Mouse (Mus musculus) bone marrow macrophage, adult 2 months (primary cell): ENCODE measurements around the gene Tmem95. TPM values are rescaled to one million over a fixed set of nuclear protein-coding genes. Genes with fewer than 3 reads are reported as not detected.

ENCODE experiments used
- H3K27ac ChIP-seq: 2 replicates; pipeline ENCODE4 v1.5.1; 2012; ENCODE audit warnings: low read depth, low read length; ENCODE audit not compliant: insufficient read depth
- H3K4me1 ChIP-seq: 2 replicates; pipeline ENCODE4 v1.6.1; 2012; ENCODE audit warnings: low read length; ENCODE audit not compliant: control insufficient read depth, insufficient read depth
- H3K4me3 ChIP-seq: 2 replicates; pipeline ENCODE4 v1.5.1; 2012; ENCODE audit warnings: mild to moderate bottlenecking, low read length, moderate library complexity; ENCODE audit not compliant: insufficient read depth
- CTCF ChIP-seq: IDR thresholded peaks from 2 replicates; pipeline ENCODE4 v1.5.1; 2012; ENCODE audit warnings: low read depth, mild to moderate bottlenecking, low read length, moderate library complexity
- POLR2A ChIP-seq: IDR thresholded peaks from 2 replicates; pipeline ENCODE4 v1.6.1; 2012; ENCODE audit warnings: mild to moderate bottlenecking, low read depth, low read length, borderline replicate concordance
- polyA plus RNA-seq: library from polyadenylated mRNA; stranded (reverse); fragments of >200 nt; gene quantifications from 2 replicates; pipeline ENCODE4 v1.2.4, GENCODE M21; 2012; ENCODE audit not compliant: missing spikeins, insufficient read depth, insufficient read length

Tmem95 gene
- polyA plus RNA-seq, 1 experiment: not detected

GRCm38 (mm10) chr11:69899870-69900269, 22.1 kb upstream of the Tmem95 start:
- no peak for TF ChIP-seq CTCF
- TF ChIP-seq POLR2A: no peak
- Histone ChIP-seq H3K4me3 (no peak overlapping the region), H3K4me1 (peaks cover 4% of the 10 kb centered on the region; the same call in 1 of the 2 replicates), H3K27ac (no peak overlapping the region)

DNA sequence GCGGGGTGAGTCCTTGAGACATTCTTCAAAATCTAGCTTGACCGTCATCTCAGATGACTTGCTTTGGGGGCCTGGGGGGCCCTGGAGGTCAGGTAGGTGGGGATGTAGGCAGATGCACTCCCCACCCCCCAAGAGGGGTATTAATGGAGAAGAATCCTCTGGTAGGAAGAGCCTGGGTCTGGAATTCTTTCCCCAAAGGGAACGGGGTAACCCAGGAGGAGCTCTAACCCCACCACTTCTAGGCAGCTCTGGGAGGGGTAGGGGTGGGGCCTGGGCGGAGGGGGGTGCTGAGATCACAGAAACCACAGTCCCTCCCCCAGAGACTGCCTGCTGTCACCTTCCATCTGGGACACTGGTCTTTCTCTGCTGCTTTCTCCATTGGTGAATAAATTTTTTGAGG, 17.5 kb upstream of the Tmem95 start, which contains the start of gene Acap1:
Gene Acap1 (minus strand): TSS at position 249 of the 400 bp plus-strand sequence.
- peaks cover 9% of the 10 kb centered on the region for H3K4me1 ChIP-seq
- no peak within 1 kb of the TSS for H3K27ac ChIP-seq
- no peak for TF ChIP-seq CTCF
- no peak for TF ChIP-seq POLR2A
- no peak within 1 kb of the TSS for H3K4me3 ChIP-seq

DNA sequence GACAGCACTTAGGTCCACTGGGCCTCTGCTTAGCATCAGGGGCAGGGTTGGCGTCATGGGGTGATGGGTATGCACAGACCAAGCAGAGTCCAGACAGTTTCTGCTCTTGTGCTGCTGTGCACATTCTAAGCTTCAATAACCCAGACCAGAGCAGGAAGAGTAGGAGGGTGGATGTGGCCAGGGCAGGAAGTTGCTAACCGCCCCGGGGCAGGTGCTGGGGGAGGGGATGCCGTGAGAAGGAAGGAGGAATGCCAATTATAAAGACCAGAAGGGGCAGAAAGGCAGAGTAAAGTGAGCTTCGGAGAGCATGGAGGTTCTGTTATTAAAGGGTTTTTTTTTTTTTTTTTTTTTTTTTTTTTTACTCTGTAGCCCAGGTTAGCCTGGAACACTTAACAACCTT, 16.9 kb upstream of the Tmem95 start:
- no peak for TF ChIP-seq POLR2A
- TF ChIP-seq CTCF: no peak
- H3K4me1 ChIP-seq: peaks cover 8% of the 10 kb centered on the region
- no peak overlapping the region for H3K4me3 ChIP-seq
- no peak overlapping the region for H3K27ac ChIP-seq

- no peak overlapping the region for H3K27ac ChIP-seq
- TF ChIP-seq CTCF (no peak), POLR2A (no peak)
- H3K4me3 ChIP-seq: no peak overlapping the region
- H3K4me1 ChIP-seq: peaks cover 8% of the 10 kb centered on the region
Measured at GRCm38 (mm10) chr11:69891482-69891881, 13.7 kb upstream of the Tmem95 start.

DNA sequence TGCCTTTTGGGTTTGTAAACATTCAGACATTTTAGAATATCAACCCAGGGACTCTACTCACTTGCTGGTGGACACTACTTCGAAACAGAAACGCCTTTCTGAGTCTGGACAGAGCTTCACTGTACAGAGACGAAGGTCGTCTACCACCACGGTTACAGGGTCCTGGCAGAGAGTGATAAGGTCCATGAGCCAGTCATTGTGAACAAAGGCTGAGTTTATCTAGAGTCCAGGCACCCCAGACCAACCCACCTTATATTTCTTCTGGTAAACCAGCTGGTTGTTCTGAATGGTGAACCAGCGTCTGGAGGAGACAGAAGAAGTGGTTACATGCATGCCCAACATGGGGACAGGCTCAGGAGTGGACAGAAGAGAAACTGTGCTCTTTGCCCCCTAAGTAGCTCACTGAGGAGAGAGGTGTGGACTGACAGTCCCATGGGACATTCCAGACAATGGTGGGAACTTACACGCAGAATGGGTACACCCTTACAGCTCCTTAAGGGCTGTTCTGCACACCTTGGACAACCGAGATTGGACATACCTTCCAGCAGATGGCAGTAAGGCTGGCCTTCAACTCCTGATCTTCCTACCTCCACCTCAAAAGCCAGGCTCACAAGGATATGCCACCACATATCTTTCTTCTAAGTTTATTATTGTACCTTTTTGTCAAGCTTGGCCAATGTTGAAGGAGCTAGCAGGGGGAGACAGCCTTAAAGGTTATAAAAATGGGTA, 9.3 kb upstream of the Tmem95 start:
- no peak overlapping the region for H3K27ac ChIP-seq
- H3K4me3 ChIP-seq: no peak overlapping the region
- peaks cover 8% of the 10 kb centered on the region for H3K4me1 ChIP-seq
- TF ChIP-seq CTCF (0 out of 2 replicates have a peak, but pooled peaks have one; percentile 6), POLR2A (no peak)

- Histone ChIP-seq H3K4me3 (no peak overlapping the region), H3K27ac (no peak overlapping the region), H3K4me1 (peaks cover 11% of the 10 kb centered on the region)
- no peak for TF ChIP-seq POLR2A
Measured at GRCm38 (mm10) chr11:69884663-69885062, 6.8 kb upstream of the Tmem95 start.

GRCm38 (mm10) chr11:69884240-69884639, 6.4 kb upstream of the Tmem95 start:
- Histone ChIP-seq H3K27ac (no peak overlapping the region), H3K4me1 (peaks cover 11% of the 10 kb centered on the region), H3K4me3 (no peak overlapping the region)
- no peak for TF ChIP-seq POLR2A
- no peak for TF ChIP-seq CTCF

DNA sequence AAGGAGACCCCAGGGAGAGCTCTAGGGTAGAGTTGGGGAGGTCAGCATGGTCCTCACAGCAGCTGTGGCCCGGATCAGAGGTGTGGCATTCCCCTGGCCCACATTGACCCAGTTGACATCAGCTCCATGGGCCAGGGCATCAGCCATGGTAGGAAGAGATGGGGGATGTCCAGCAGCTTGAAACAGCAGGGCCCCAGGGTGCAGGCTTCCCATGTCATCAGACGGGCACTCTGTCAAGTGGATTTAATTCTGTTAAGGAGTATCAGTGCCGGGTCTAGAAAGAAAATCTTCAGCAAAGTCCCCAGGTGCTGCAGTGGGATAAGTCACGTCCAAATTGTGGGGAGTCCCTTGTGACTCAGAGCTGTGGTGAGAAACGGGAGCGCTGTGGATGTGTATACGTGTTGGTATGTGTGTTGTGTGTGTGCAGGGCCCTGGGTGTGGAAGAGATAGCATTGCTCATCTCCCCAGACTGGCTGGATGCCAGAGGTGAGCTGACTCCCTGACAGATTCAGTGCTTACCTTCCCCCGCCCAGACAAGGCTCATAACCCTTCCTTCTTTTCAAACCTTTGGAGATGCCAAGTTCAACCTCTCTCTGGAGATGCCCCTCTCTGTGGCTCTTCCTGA, 5.8 kb upstream of the Tmem95 start:
- peaks cover 11% of the 10 kb centered on the region for H3K4me1 ChIP-seq

GRCm38 (mm10) chr11:69883066-69883465, 5.2 kb upstream of the Tmem95 start:
- Histone ChIP-seq H3K27ac (no peak overlapping the region), H3K4me1 (peaks cover 11% of the 10 kb centered on the region), H3K4me3 (no peak overlapping the region)
- no peak for TF ChIP-seq POLR2A
- peak; percentile 36 for TF ChIP-seq CTCF

More for the DNA sequence above, 5.8 kb upstream of the Tmem95 start:
- Histone ChIP-seq H3K4me3 (no peak overlapping the region), H3K27ac (no peak overlapping the region)
- TF ChIP-seq CTCF (no peak), POLR2A (no peak)

- peaks cover 11% of the 10 kb centered on the region for H3K4me1 ChIP-seq
- TF ChIP-seq CTCF (no peak), POLR2A (no peak)
- H3K27ac ChIP-seq: no peak overlapping the region
- peak overlapping the region; percentile 62 for H3K4me3 ChIP-seq
Measured at GRCm38 (mm10) chr11:69881787-69882670, 4.2 kb upstream of the Tmem95 start.
